Mouse (Mus musculus) neural tube, embryonic 14.5 days (tissue): ENCODE measurements around the gene Exoc4. TPM values are rescaled to one million over a fixed set of nuclear protein-coding genes. Genes with fewer than 3 reads are reported as not detected.

Source experiments
- ATAC-seq: fragments of 200-750 bp; cut with Nextera tagmentation; 2 replicates; pipeline ENCODE4 v1.8.0; 2017; ENCODE audit warnings: low read depth, mild to moderate bottlenecking, moderate TSS enrichment, moderate library complexity
- H3K27ac ChIP-seq: fragments of 300-500 bp; sonication (generic); 2 replicates; pipeline ENCODE4 v1.5.1; 2014; ENCODE audit warnings: low read depth, mild to moderate bottlenecking, control low read depth, low read length, moderate library complexity, mixed read lengths
- H3K27me3 ChIP-seq: fragments of 300-500 bp; sonication (generic); 2 replicates; pipeline ENCODE4 v1.6.1; 2014; ENCODE audit warnings: low read length; ENCODE audit not compliant: control insufficient read depth, insufficient read depth
- H3K36me3 ChIP-seq: fragments of 300-500 bp; sonication (generic); 2 replicates; pipeline ENCODE4 v1.6.1; 2014; ENCODE audit warnings: low read length, mixed read lengths; ENCODE audit not compliant: control insufficient read depth, insufficient read depth
- H3K4me1 ChIP-seq: fragments of 300-500 bp; sonication (generic); 2 replicates; pipeline ENCODE4 v1.6.1; 2014; ENCODE audit warnings: low read length; ENCODE audit not compliant: control insufficient read depth, insufficient read depth
- H3K4me2 ChIP-seq: fragments of 300-500 bp; sonication (generic); 2 replicates; pipeline ENCODE4 v1.6.1; 2014; ENCODE audit warnings: mild to moderate bottlenecking, low read depth, low read length, control low read depth
- H3K4me3 ChIP-seq: fragments of 300-500 bp; sonication (generic); 2 replicates; pipeline ENCODE4 v1.5.1; 2014; ENCODE audit warnings: low read depth, low read length, control low read depth, mixed read lengths
- H3K9ac ChIP-seq: fragments of 300-500 bp; sonication (generic); replicated peaks from 2 replicates; pipeline ENCODE4 v1.6.1; 2014; ENCODE audit warnings: low read depth, mild to moderate bottlenecking, control low read depth, low read length, mixed read lengths
- H3K9me3 ChIP-seq: fragments of 300-500 bp; sonication (generic); 2 replicates; pipeline ENCODE4 v1.6.1; 2016; ENCODE audit warnings: low read length; ENCODE audit not compliant: control insufficient read depth
- WGBS: fragments of 180-500 bp; shearing (Covaris S2); extraction: QIAGEN DNeasy Blood & Tissue Kit; methylation state at CpG from one replicate; pipeline ENCODE4 v1.1.7; 2014; 5-methylcytosine and 5-hydroxymethylcytosine counted together
- polyA plus RNA-seq: library from polyadenylated mRNA; unstranded; fragments of >200 nt; fragmentation: Nextera tagmentation; extraction: Ambion mirVana; gene quantifications from 2 replicates; pipeline ENCODE4 v1.2.1, GENCODE M21; 2014

The Exoc4 gene
- polyA plus RNA-seq, 1 experiment from 2014 or later, result 37.0 TPM

GRCm38 (mm10) chr6:33257076-33257789 lies 8.3 kb downstream of the Exoc4 start:
- Histone ChIP-seq H3K9ac (no peak overlapping the region), H3K4me2 (no peak overlapping the region), H3K27me3 (no peaks in the 10 kb centered on the region), H3K27ac (no peak overlapping the region), H3K9me3 (no peaks in the 10 kb centered on the region), H3K4me1 (no peaks in the 10 kb centered on the region), H3K4me3 (no peak overlapping the region), H3K36me3 (no peaks in the 10 kb centered on the region)
- WGBS, result 56% methylated on average over 5 of the region's 5 CpGs
- ATAC-seq, result no peak

- Histone ChIP-seq H3K4me3 (no peak overlapping the region), H3K4me1 (no peaks in the 10 kb centered on the region), H3K27ac (no peak overlapping the region), H3K36me3 (no peaks in the 10 kb centered on the region), H3K4me2 (no peak overlapping the region), H3K9ac (no peak overlapping the region), H3K9me3 (no peaks in the 10 kb centered on the region), H3K27me3 (no peaks in the 10 kb centered on the region)
- WGBS, result 93% methylated on average over 5 of the region's 5 CpGs
- ATAC-seq, result no peak
Observed at GRCm38 (mm10) chr6:33259926-33260325, 11.0 kb downstream of the Exoc4 start.

- Histone ChIP-seq H3K36me3 (no peaks in the 10 kb centered on the region), H3K9me3 (no peaks in the 10 kb centered on the region), H3K27ac (no peak overlapping the region), H3K4me3 (no peak overlapping the region), H3K9ac (no peak overlapping the region), H3K27me3 (no peaks in the 10 kb centered on the region), H3K4me1 (no peaks in the 10 kb centered on the region), H3K4me2 (no peak overlapping the region)
- ATAC-seq, result no peak
- WGBS, result 98% methylated on average over 3 of the region's 3 CpGs
Observed at GRCm38 (mm10) chr6:33261606-33262005, 12.7 kb downstream of the Exoc4 start.

- 70% methylated on average over 5 of the region's 5 CpGs for WGBS
- Histone ChIP-seq H3K4me3 (no peak overlapping the region), H3K4me1 (no peaks in the 10 kb centered on the region), H3K4me2 (no peak overlapping the region), H3K9me3 (no peaks in the 10 kb centered on the region), H3K27me3 (no peaks in the 10 kb centered on the region), H3K9ac (no peak overlapping the region), H3K36me3 (no peaks in the 10 kb centered on the region), H3K27ac (no peak overlapping the region)
- no peak for ATAC-seq
Observed at GRCm38 (mm10) chr6:33263950-33264349, 15.1 kb downstream of the Exoc4 start.

GRCm38 (mm10) chr6:33264388-33264787 lies 15.5 kb downstream of the Exoc4 start:
- H3K36me3 ChIP-seq, result no peaks in the 10 kb centered on the region
- H3K4me2 ChIP-seq, result no peak overlapping the region
- no peak overlapping the region for H3K27ac ChIP-seq
- no peaks in the 10 kb centered on the region for H3K9me3 ChIP-seq
- ATAC-seq, result no peak
- H3K4me3 ChIP-seq, result no peak overlapping the region
- WGBS, result 81% methylated on average over 2 of the region's 2 CpGs
- H3K27me3 ChIP-seq, result no peaks in the 10 kb centered on the region
- no peak overlapping the region for H3K9ac ChIP-seq
- H3K4me1 ChIP-seq, result no peaks in the 10 kb centered on the region

GRCm38 (mm10) chr6:33267571-33267970 lies 18.7 kb downstream of the Exoc4 start:
- no peaks in the 10 kb centered on the region for H3K27me3 ChIP-seq
- H3K4me2 ChIP-seq, result no peak overlapping the region
- H3K4me3 ChIP-seq, result no peak overlapping the region
- no peaks in the 10 kb centered on the region for H3K4me1 ChIP-seq
- ATAC-seq, result no peak
- H3K9me3 ChIP-seq, result no peaks in the 10 kb centered on the region
- 91% methylated on average over 6 of the region's 6 CpGs for WGBS
- H3K9ac ChIP-seq, result no peak overlapping the region
- H3K27ac ChIP-seq, result no peak overlapping the region
- H3K36me3 ChIP-seq, result no peaks in the 10 kb centered on the region

- no peak overlapping the region for H3K4me3 ChIP-seq
- no peaks in the 10 kb centered on the region for H3K9me3 ChIP-seq
- H3K27me3 ChIP-seq, result no peaks in the 10 kb centered on the region
- peak overlapping the region; percentile 63; the same call in 1 of the 2 replicates for H3K27ac ChIP-seq
- peaks cover 5% of the 10 kb centered on the region; the same call in 1 of the 2 replicates for H3K4me1 ChIP-seq
- 32% methylated on average over 3 of the region's 3 CpGs for WGBS
- H3K4me2 ChIP-seq, result no peak overlapping the region
- ATAC-seq, result no peak
- no peaks in the 10 kb centered on the region for H3K36me3 ChIP-seq
- H3K9ac ChIP-seq, result no peak overlapping the region
Observed at GRCm38 (mm10) chr6:33283523-33283922, 34.6 kb downstream of the Exoc4 start.

GRCm38 (mm10) chr6:33283936-33284335 lies 35.1 kb downstream of the Exoc4 start:
- 57% methylated on average over 4 of the region's 4 CpGs for WGBS
- Histone ChIP-seq H3K27me3 (no peaks in the 10 kb centered on the region), H3K9ac (no peak overlapping the region), H3K4me1 (peaks cover 5% of the 10 kb centered on the region; the same call in 1 of the 2 replicates), H3K4me3 (no peak overlapping the region), H3K4me2 (no peak overlapping the region), H3K27ac (no peak overlapping the region), H3K36me3 (no peaks in the 10 kb centered on the region), H3K9me3 (no peaks in the 10 kb centered on the region)
- ATAC-seq, result no peak

GRCm38 (mm10) chr6:33286376-33286775 lies 37.5 kb downstream of the Exoc4 start:
- Histone ChIP-seq H3K36me3 (no peaks in the 10 kb centered on the region), H3K4me3 (no peak overlapping the region), H3K9ac (no peak overlapping the region), H3K27ac (no peak overlapping the region), H3K4me2 (no peak overlapping the region), H3K9me3 (no peaks in the 10 kb centered on the region), H3K4me1 (peaks cover 5% of the 10 kb centered on the region; the same call in 1 of the 2 replicates), H3K27me3 (no peaks in the 10 kb centered on the region)
- 90% methylated on average over 6 of the region's 6 CpGs for WGBS
- no peak for ATAC-seq
